Comparison of ENCODE assay signal across 10 mouse cellular contexts in genomic region chr10:13116706-13117665, GRCm38 (mm10). TPM values are rescaled to one million over a fixed set of nuclear protein-coding genes. Genes with fewer than 3 reads are reported as not detected.
DNase-seq lines count a peak whose midpoint lies in the region; ATAC-seq lines count a peak whose summit lies in the region.
"Had no signal": no experiment of that assay in that cellular context is flagged by ENCODE, and none has a peak within 500 bp of the region (broad histone marks: within the 10 kb centered on the region; RNA-seq: fewer than 3 reads in every experiment).

No protein-coding gene starts in this region.

- 29% methylated on average over 9 of the region's 9 CpGs for WGBS in neural tube, embryonic 15.5 days
- 18% methylated on average over 9 of the region's 9 CpGs for WGBS in forebrain, embryonic 14.5 days
- WGBS in limb, embryonic 12.5 days, result 52% methylated on average over 9 of the region's 9 CpGs

- H3K9me3 ChIP-seq in neural tube, embryonic 15.5 days (replicated peaks), result no peaks in the 10 kb centered on the region
- no peaks in the 10 kb centered on the region for H3K9me3 ChIP-seq in forebrain, embryonic 14.5 days (replicated peaks; ENCODE audit: control insufficient read depth, low read length)
- H3K9me3 ChIP-seq in limb, embryonic 12.5 days, result no peaks in the 10 kb centered on the region
- H3K9me3 ChIP-seq: stomach, embryonic 15.5 days had no signal

- no peak for ATAC-seq in neural tube, embryonic 15.5 days (ENCODE audit: low FRiP score)
- peak; percentile 88 for ATAC-seq in forebrain, embryonic 14.5 days
- ATAC-seq in limb, embryonic 12.5 days (ENCODE audit: insufficient number of reproducible peaks, insufficient read depth, low FRiP score, low TSS enrichment, low read depth), result no peak
- ATAC-seq: Patski had no signal

- DNase-seq in neural tube, embryonic 10.5 days (ENCODE audit: extremely low spot score, low spot score), result peak; percentile 63
- DNase-seq in forebrain, embryonic 14.5 days (ENCODE audit: low spot score), result peak; percentile 88
- DNase-seq in urinary bladder, postnatal 14 days (ENCODE audit: low spot score), result no peak
- DNase-seq in thymus, postnatal 4 days, result no peak
- no peak for DNase-seq in testis, postnatal 10 days (ENCODE audit: low spot score)
- DNase-seq: gastrocnemius, postnatal 36 days had no signal

- peaks cover 20% of the 10 kb centered on the region for H3K4me1 ChIP-seq in neural tube, embryonic 15.5 days
- peaks cover 41% of the 10 kb centered on the region for H3K4me1 ChIP-seq in forebrain, embryonic 14.5 days (ENCODE audit: control insufficient read depth, insufficient read depth, low read length)
- peaks cover 6% of the 10 kb centered on the region for H3K4me1 ChIP-seq in limb, embryonic 12.5 days (replicated peaks)

- no peak overlapping the region for H3K4me3 ChIP-seq in neural tube, embryonic 15.5 days (replicated peaks)
- H3K4me3 ChIP-seq in forebrain, embryonic 14.5 days (ENCODE audit: low read depth, low read length), result no peak overlapping the region
- H3K4me3 ChIP-seq in limb, embryonic 12.5 days (replicated peaks), result no peak overlapping the region
- H3K4me3 ChIP-seq: stomach, embryonic 15.5 days had no signal

- H3K4me2 ChIP-seq in neural tube, embryonic 15.5 days, result no peak overlapping the region
- no peak overlapping the region for H3K4me2 ChIP-seq in forebrain, embryonic 14.5 days (ENCODE audit: low read length)
- H3K4me2 ChIP-seq in limb, embryonic 12.5 days, result no peak overlapping the region
- H3K4me2 ChIP-seq: stomach, embryonic 15.5 days had no signal

- H3K27ac ChIP-seq in neural tube, embryonic 15.5 days (replicated peaks), result no peak overlapping the region
- H3K27ac ChIP-seq in forebrain, embryonic 14.5 days (ENCODE audit: low read depth, low read length), result peak overlapping the region; percentile 40; the same call in 1 of the 2 replicates
- H3K27ac ChIP-seq in limb, embryonic 12.5 days, result peak overlapping the region; percentile 37; the same call in 1 of the 2 replicates

- no peak overlapping the region for H3K9ac ChIP-seq in neural tube, embryonic 15.5 days (replicated peaks)
- no peak overlapping the region for H3K9ac ChIP-seq in forebrain, embryonic 14.5 days (ENCODE audit: low read length)
- H3K9ac ChIP-seq in limb, embryonic 12.5 days (replicated peaks), result no peak overlapping the region
- H3K9ac ChIP-seq: stomach, embryonic 15.5 days had no signal

- no peaks in the 10 kb centered on the region for H3K27me3 ChIP-seq in neural tube, embryonic 15.5 days (replicated peaks)
- no peaks in the 10 kb centered on the region for H3K27me3 ChIP-seq in forebrain, embryonic 14.5 days (replicated peaks; ENCODE audit: control insufficient read depth, insufficient read depth, low read length)
- no peaks in the 10 kb centered on the region for H3K27me3 ChIP-seq in limb, embryonic 12.5 days
- H3K27me3 ChIP-seq: Patski; stomach, embryonic 15.5 days had no signal

- H3K36me3 ChIP-seq in neural tube, embryonic 15.5 days, result no peaks in the 10 kb centered on the region
- no peaks in the 10 kb centered on the region for H3K36me3 ChIP-seq in forebrain, embryonic 14.5 days (ENCODE audit: control insufficient read depth, insufficient read depth, low read length)
- H3K36me3 ChIP-seq in limb, embryonic 12.5 days, result no peaks in the 10 kb centered on the region
- H3K36me3 ChIP-seq: stomach, embryonic 15.5 days had no signal

RNA-seq across cellular contexts. Expression of gene Plagl1, which starts 56.7 kb away (rescaled TPM):
- 26.2 and 48.7 TPM in 2 replicates for polyA plus RNA-seq in neural tube, embryonic 15.5 days (2015; fragmentation: Nextera tagmentation; extraction: Ambion mirVana)
- 46.7 and 54.9 TPM in 2 replicates for polyA plus RNA-seq in forebrain, embryonic 14.5 days (2014; fragmentation: Nextera tagmentation; extraction: Ambion mirVana)
- polyA plus RNA-seq in limb, embryonic 12.5 days (2016; fragmentation: Nextera tagmentation; extraction: Ambion mirVana), result 64.5 and 88.5 TPM in 2 replicates

Comparison
In these comparisons a context has a peak if more than half of its experiments do, and no peak if none do; other contexts are left out.
1. DNase-seq: peak in neural tube, embryonic 10.5 days (single experiment) and forebrain, embryonic 14.5 days (single experiment); none in urinary bladder, postnatal 14 days (single experiment), thymus, postnatal 4 days (single experiment) and testis, postnatal 10 days (single experiment).